Mouse (Mus musculus): ENCODE measurements around the gene Znfx1.

DNA sequence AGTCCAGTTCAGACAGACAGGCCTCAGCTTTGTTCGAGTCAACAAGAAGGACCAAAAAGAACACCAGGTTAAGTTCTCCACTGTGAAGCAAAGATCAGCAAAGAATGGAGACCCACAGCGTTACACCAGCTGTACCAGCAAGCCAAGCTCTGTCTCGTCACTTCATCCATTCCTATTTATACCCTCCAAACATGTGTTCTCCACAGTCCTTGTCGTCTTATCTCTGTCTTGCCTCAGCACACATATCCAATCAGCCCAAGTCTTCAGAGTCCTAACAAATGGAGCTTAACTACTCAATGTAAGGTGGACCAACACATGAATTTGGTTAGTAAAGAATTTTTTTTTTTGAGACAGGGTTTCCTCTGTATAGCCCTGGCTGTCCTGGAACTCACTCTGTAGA is 53.3 kb downstream of the Znfx1 start:
- TF ChIP-seq CTCF (IDR thresholded peaks at IDR 0.05; ENCODE audit: low read depth): no peak
- TF ChIP-seq EP300 (optimal IDR thresholded peaks at IDR 0.05): no peak

All from stomach, postnatal 0 days (tissue).